Mouse (Mus musculus) layer of hippocampus, adult 9-11 months (tissue): ENCODE measurements around the gene Polr3e.
"Not testable (repeated sequence)": the region's sequence is repeated elsewhere in the genome, so short reads cannot be mapped to it uniquely, and the experiment has no call there.

Source experiments
- DNase-seq: peaks from one replicate; pipeline ENCODE4 v3.0.0; 2022

The Polr3e gene

DNA sequence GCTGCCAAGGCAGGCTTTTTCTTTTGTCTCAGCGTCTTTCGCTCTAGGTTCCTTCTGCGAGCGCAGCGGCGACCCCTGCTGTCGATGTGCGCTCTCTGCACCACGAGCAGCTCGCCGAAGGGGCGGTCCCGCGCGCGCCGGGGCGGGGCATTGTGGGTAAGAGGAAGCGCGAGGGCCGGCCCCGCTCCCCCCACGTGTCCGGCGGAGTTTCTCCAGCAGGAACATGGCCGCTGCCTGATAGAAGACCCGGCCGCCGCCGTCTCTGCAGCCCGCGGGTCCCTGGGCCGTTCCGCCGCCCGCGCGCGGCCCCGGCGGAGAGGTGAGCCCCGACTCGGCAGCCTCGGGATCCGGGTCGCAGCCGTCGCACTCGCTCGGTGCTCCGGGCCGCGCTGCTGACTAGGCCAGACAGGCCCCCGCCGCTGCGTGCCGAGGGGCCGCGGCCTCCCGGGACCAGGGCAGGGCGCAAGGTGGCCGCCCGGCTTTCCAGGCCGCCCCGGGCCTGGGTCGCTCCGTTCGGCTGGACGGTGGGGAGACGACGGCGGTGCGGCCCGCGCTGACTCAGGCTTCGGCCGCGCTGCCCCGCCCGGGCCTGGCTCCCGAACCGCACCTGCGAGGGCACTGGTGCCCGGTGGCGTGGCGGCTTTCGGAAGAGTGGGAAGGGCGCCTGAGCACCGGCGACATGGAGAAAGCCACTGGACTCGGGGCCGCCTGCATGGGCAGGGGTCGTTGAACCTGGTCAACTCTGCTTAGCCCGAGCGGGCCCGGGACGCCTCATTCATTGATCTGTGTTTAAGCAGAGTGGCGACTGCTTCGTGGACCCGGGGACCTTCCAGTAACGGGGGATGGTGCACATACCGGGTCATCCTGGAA lies at the start of gene Polr3e:
Gene Polr3e, plus strand, starts transcription at position 153 of the 870 bp plus-strand sequence.
- peak; percentile 99 for DNase-seq

DNA sequence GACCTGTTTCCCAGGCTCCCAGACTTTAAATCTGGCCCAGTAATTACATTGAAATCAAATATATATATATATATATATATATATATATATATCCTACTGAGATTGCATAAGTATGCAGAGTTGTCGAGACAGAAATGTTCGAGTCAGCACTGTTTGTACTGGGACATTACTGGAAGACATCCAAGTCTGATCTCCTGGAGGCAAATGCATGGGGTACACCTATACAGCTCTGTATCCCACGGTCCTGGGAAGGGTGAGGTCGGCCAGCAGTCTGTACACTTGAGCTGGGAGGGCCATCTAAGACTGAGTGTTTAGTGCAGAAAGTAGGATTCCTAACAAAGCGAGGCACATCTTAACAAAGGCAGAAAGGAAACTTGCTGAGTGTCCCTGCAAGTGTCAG lies 47.7 kb upstream of the Polr3e start:
- DNase-seq, result no peak

DNA sequence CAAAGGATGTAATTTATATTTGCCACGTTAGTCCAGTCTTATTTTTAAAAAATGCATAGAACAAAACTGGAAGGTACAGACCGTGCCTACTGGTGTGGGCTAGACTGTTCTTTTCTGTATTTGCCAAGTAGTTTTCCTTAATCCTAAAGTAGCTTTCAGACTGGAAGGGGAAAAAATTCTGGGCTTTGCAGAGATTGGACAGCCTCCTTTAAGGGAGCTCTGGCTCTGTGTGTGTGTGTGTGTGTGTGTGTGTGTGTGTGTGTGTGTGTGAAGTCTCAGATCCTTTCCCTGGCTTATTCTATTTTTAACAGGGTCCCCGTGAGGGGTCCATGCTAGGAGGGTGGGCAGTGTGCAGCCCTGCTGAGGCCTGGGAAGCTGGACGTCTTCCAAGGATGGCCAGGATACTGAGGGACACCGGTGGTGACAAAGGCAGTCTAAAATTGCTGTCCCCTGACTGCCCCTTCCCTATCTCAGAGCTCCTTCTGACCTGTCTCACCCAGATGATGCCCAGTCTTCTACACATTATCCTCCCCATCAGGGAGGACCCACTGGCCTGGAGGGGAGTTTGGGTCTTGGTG lies 47.0 kb upstream of the Polr3e start:
- DNase-seq, result no peak

DNA sequence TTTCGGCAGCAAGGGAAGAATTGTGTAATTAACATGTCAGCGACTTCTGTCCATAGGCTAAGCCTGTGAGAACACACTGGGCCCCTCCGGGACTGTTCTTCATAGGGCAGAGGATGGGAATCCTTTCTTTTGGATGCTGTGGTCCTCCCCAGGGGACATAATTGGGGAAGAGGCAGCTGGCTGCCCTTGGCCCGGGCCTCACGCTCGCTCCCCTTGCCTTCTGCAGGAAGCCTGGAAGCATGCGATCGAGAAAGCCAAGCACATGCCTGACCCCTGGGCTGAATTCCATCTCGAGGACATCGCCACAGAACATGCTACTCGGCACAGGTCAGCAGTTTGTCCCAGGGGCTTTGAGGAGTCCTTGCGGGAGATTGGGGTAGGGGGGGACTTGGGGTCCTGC lies 44.5 kb upstream of the Polr3e start:
- no peak for DNase-seq

DNA sequence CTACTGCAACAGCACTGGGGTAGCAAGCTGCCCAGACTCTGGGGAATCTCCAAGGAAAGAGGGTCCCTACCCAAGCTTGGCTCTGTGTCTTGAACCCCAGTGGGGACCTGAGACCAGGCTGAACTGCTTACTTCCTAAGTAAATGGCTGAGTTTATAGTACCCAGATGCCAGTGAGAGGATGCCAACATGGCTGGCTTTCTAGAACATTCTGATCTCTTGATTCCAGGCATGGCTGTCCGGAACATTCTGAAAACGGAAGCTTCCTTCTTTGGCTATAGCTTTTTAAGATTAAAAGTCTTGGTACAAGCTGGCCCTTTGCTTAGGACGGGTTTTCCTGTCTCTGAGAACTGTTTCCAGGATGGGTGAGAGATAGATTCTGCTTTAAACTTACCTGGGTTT lies 43.5 kb upstream of the Polr3e start:
- DNase-seq, result no peak

DNA sequence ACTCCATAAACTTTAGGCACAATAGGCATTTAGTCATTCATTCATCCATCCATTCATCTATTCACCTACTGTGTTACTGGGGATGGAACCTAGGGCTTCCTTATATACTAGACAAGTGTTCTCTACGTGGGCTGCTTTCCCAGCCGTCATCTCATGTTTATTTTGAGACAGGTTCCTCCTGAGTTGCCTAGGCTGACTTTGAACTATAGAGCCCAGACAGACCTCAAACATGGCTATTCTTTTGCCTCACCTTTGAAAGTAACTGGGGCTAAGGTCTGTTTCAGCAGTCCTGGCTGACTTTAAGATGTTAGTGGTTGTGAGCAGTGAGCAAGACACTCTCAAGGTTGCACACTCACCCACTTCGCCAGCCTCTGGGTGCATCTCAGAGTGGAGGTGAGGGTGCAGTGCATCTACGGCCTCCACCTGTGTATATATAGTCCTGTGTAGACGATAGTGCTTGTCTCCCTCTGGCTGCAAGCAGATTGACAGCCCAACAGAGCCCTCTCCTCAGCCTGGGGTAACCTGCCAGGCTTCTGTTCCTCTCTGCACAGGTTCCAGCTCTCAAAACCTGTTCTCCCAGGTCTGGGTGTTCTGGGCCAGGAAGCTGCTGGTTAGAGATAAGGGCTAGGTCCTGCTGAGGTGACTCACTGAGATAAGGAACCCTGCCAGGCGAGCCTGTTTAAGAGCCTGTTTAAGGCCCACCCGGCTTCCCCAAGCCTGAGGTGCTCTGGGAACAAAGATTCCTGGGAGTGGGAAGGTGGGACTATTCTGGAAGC lies 42.6 kb upstream of the Polr3e start:
- no peak for DNase-seq

DNA sequence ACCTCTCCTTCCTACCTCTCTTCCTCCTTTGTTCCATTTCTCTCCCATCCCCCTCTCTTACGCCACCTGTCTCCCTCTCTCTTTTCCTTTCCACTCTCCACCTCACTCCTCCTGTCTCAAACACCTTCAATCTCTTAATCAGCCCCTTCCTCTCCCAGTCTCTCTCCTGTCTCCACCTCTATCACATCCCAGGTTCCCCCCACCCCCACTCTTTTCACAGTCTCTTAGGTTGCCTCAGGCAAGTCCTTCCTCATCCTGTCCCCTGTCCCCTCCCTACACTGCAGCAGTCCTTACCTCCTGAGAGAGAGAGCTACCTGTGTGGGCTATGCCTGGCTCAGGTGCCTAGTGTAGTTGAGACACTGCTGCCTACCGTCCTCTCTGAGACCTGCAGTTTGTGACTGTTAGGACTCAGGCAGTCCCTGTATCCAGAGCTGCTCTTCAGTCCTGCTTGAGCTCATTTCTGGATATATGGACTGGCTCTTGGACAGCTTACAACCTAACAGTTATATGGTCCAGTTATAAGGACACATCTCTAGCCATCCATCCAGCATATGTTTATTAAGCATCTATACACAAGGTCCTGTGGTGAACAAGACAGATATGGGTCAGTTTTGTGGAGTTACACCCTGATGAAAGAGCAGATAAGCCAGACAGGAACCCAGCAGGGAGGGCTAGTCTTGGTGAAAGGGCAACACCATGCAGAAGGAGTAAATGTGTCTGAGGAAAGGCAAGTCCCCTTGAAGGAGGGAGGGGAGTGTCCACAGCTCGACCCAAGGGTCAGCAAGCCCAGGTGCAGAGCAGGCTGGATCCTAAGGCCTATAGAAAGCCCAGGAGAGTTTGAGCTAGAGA lies 41.8 kb upstream of the Polr3e start:
- no peak for DNase-seq

DNA sequence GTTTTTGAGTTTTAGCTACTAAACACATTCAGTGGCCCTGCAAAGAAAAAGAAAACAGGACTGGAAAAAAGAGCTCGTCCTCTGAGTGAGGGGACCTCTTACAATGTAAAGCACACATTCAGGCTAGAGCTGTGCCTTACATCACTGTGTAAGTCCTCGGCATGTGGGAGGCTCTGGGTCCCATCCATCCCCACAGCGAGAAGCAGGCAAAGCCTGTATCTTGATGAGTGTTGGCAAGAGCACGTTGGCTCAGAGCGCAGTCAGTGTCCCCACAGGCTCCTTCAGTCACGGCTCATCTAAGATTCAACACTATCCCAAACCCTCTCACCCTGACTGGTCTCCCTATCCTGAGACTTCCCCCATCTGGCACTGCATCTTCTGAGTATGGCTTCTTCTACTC lies 39.3 kb upstream of the Polr3e start:
- DNase-seq, result no peak

DNA sequence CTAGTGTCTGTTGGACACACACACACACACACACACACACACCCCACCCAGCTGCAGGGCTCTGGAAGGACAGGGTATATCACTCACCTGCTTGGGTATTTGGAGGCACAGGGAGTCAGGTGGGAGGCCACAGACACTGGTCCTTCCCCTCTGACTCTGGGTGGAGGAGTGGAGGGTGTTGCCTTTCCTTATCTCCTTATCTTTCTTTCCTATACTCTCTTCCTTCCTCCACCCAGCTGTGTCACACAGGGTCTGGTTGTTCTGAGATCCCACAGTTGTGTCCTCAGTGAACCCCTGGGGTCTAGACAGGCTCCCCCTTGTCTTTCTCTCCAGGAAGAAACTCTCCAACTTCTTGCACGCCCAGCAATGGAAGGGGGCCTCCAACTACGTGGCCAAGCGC lies 37.6 kb upstream of the Polr3e start:
- DNase-seq, result no peak

DNA sequence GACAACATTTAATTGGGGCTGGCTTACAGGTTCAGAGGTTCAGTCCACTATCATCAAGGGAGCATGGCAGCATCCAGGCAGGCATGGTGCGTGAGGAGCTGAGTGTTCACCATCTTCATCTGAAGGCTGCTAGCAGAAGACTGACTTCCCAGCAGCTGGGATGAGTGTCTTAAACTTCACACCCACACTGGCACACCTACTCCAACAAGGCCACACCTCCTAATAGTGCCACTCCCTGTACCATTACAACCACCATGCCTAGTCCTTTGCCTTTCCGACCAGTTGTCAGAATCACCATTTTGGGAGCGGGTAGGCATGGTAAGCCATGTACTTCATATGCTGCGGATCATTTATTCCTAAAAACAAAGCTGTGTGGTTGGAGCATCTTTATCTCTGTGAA lies 36.8 kb upstream of the Polr3e start:
- no peak for DNase-seq

DNA sequence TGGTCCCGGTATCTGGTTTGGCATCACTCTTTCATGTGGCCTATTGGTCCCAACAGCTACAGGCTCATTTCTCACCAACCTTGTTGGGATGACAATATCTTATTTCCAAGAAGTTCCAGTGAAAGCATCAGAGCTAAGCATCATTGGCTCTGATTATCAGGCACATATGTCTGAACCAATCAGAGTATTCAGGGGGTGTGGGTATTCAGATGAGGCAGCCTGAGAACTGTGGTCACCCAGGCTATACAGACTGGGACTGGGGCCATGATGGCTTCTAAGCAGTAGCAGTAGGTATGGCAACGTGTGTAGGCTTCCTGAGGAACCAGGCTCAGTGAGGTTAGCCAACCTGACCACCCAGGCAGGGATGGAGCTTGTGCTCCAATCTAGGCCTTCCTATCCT lies 36.1 kb upstream of the Polr3e start:
- DNase-seq, result no peak

DNA sequence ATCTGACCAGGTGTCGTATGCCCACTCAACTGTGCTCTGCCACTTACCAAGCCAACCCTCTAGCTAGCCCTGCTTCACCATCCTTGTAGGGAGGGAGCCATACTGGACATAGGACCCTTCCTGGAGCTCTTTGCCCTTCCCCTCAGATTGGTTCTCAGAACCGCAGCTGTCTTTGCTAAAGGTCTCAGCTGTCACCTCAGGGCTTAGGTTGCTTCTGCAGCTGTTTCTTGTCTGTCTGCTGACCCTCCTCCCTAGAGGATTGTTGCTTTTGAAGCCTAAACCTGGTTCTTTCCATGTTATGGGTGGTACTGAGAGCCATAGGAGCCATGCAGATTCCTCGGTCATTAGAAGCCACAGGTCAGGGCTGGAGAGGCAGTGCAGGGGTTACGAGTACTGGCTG lies 34.9 kb upstream of the Polr3e start:
- DNase-seq, result no peak

DNA sequence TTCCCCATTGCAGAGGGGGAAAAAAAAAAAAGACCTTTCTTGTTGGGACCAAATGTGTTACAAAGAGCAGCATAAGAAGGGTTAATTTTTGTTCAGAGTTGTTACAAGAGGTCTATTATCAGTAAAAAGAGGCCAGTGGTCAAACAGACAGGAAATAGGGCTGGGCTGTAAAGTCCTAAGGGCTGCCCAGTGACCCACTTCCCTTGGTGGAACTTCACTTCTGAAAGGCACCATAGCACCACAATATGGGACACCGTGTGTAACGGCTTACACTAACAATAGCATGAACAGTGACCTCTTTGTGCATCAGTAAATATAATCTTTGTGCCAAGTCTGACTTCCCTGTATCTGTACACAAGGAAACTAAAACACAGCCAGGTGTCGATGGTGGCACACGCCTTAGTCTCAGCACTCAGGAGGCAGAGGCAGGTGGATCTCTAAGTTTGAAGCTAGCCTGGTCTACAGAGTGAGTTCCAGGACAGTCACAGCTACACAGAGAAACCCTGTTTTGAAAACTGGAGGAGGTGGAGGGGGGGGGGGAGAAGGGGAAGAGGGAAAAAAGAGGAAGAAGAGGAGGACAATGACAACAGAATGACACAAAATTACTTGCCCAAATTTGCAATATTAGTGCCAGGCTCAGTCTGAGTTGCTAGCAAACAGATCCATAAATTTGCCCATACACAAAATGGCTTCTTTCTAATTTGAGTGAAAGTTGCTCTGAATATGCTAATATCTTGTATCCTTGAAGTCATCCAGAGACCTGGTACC lies 33.8 kb upstream of the Polr3e start:
- no peak for DNase-seq

DNA sequence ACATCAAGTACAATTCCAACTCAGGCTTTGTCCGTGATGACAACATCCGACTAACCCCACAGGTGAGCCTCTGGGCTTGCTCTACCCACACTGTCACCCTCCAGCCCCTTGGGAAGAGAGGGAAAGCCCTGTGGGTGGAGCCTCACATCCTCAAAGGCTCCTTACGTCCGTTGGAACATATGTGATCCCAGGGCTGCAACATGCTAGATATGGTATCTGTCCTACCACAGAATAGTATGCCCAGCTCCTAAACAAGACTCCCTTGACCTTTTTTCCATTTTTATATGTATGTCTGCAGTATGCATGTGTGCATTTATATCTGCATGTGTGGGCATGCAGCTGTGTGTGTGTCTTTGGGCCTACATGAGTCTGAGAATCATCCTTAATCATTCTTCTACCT lies 32.8 kb upstream of the Polr3e start:
- no peak for DNase-seq

DNA sequence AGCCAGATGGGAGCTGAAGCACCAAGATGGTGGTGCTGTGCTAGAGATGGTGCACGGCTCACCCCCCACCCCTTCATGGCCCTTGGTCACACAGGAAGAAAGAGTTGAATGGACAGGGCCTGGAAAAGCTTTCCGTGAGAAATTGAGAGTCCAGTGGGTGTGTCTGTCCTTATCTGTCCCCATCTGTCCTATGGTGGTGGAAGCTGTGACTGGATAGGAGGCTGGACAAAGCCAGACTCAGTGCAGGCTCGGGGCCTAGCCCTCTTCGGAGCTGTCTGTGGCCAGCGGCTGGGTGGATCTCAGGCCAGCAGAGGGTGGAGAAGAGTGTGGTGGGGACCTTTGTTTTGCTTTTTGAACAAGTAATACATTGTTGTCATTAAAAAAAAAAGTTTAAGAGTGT lies 24.4 kb upstream of the Polr3e start:
- DNase-seq, result no peak

DNA sequence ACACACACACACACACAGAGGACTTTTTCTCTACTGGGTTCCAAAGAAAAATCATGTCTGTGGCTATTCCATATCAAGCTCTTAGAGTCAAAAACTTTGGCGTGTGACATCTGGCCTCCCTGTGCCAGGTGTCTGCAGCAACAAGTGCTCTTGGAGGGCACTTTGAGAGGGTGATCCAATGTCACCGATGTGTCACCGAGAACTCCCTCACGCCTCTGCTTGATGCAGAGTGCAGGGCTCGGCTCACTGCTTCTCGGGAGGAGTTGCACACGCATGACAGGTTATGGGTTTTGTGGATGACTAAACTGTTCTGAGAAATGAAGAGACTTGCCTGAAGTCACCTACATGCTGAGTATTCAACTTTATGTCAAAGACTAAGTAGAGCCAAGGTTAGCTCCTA lies 20.5 kb upstream of the Polr3e start:
- DNase-seq, result no peak

DNA sequence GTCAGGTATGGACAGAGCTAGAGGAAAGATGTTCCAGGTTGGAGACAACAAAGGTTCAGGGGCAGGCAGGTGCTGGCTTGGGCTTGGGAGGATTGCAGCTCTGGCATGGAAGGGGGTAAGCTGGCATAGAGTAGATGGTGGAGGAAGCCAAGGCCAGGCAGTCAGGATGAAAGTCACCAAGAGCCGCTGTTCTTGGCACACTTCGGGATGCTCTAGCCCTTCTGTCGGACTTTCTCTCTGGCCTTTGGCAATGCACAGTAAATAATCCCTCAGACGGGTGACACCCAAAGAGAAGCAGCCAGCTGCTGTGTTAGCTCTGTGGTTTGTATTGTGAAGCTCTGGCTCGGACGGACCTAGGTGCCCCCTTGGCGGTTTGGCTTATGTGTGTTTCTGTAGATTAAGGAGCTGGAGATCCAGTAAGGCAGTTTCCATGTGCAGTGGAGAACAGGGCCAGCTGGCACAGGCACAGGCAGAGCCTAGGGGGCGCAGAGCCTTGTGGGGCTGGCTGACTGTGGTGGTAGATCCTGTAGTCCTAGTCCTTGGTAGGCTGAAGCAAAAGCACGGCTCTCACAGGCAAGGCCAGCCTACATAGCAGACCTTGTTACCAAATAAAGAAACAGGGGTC lies 19.7 kb upstream of the Polr3e start:
- no peak for DNase-seq

DNA sequence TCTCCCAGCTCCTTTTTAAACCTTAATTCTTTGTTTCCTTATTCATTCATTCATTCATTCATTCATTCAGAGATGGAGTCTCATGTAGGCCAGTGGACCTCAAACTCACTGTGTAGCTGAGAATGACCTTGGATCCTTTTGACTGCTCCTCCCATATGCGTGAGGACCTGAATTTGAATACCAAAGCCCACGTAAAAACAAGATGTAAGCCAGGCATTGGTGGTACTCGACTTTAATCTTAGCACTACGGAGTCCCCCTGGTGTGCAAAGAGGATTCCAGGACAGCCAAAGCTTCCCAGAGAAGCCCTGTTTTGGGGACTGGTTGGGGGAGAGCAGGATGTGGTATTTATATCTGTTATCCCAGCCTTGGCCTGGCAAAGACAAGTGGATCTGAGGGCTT lies 17.4 kb upstream of the Polr3e start:
- DNase-seq, result no peak

DNA sequence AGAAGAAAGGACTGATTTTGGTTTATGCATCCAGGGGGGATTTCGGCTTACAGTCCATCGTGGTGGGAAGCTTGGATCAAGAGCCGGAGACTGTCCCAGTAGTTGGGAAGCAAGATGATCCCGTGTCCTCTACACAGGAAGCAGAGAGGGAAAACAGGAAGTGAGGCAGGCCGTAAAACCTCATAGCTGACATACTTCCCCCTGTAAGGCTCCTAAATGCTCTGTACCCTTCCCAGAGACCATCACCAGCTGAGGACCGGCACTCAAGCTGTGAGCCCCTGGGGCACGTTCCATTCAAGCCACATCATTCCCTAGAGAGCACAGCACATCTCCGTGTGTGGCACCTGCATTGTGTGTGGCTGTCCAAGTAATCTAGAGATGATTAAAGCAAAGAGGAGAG lies 15.8 kb upstream of the Polr3e start:
- DNase-seq, result no peak

DNA sequence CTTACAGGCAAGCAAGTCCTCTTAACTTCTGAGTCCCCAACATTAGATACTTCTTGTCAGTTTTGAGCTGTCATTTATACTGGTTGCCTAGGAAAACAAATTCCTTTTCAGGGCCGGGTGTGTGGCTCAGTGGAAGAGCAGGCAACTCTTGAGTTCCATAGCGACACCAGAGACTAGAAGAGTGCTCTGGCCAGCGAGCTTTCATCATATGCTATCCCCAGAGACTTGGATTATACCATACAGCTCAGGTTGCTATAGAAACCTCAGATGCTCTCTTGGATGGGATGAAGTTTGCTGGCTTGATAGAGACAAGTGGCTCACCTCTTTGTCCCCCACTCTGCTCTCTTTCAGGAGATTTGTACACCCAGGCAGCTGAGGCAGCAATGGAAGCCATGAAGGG lies 14.6 kb upstream of the Polr3e start:
- no peak for DNase-seq

DNA sequence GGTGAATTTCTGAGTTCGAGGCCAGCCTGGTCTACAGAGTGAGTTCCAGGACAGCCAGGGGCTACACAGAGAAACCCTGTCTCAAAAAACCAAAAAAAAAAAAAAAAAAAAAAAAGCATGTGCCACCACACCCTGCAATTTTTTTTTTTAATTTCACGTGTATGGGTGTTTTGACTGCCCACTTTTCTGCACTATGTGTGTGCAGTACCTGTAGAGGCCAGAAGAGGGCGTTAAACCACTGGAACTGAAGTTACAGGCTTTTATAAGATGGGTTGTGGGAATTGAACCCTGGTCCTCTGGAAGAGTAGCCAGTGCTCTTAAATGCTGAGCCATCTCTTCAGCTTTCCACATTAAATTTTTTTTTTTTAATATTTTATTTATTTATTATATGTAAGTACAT lies 7.4 kb upstream of the Polr3e start:
- not testable (repeated sequence) for DNase-seq

DNA sequence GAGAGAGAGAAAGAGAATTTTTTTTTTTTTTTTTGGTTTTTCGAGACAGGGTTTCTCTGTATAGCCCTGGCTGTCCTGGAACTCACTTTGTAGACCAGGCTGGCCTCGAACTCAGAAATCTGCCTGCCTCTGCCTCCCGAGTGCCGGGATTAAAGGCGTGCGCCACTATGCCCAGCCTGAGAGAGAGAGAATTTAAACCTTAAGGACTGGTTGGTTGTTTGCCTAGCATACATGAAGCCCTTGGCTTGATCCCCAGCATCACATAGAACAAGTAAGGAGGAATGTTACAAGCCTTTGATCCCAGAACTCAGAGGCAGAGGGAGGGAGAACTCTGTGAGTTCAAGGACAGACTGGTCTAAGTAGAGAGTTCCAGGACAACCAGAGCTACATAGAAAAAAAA lies 6.3 kb upstream of the Polr3e start:
- not testable (repeated sequence) for DNase-seq
